Mouse (Mus musculus): Measurements from ENCODE around the gene Uhrf1. TPM values are rescaled to one million over a fixed set of nuclear protein-coding genes. Genes with fewer than 3 reads are reported as not detected.

Gene Uhrf1
- polyA plus RNA-seq, 1 experiment from 2014 or later, result 13.8 TPM

Other genes with a start within 250 kb of the Uhrf1 start
- 65.3 and 79.4 TPM in 2 replicates for gene Ubxn6, start 228.3 kb upstream of the Uhrf1 start, polyA plus RNA-seq (2015; fragmentation: Nextera tagmentation; extraction: Ambion mirVana)
- gene Hdgfl2, start 223.7 kb upstream of the Uhrf1 start, polyA plus RNA-seq (2015; fragmentation: Nextera tagmentation; extraction: Ambion mirVana), result 124 and 134 TPM in 2 replicates
- 0.09 and 0.10 TPM in 2 replicates for gene Plin4, start 193.5 kb upstream of the Uhrf1 start, polyA plus RNA-seq (2015; fragmentation: Nextera tagmentation; extraction: Ambion mirVana)
- gene Plin5, start 185.7 kb upstream of the Uhrf1 start, polyA plus RNA-seq (2015; fragmentation: Nextera tagmentation; extraction: Ambion mirVana), result 2.4 and 2.7 TPM in 2 replicates
- 0.22 and 0.63 TPM in 2 replicates for gene Lrg1, start 181.3 kb upstream of the Uhrf1 start, polyA plus RNA-seq (2015; fragmentation: Nextera tagmentation; extraction: Ambion mirVana)
- 12.3 and 16.2 TPM in 2 replicates for gene Sema6b, start 163.0 kb upstream of the Uhrf1 start, polyA plus RNA-seq (2015; fragmentation: Nextera tagmentation; extraction: Ambion mirVana)
- gene Tnfaip8l1, start 140.8 kb upstream of the Uhrf1 start, polyA plus RNA-seq (2015; fragmentation: Nextera tagmentation; extraction: Ambion mirVana), result 10.5 and 10.6 TPM in 2 replicates
- gene Mydgf, start 119.4 kb upstream of the Uhrf1 start, polyA plus RNA-seq (2015; fragmentation: Nextera tagmentation; extraction: Ambion mirVana), result 80.3 and 82.3 TPM in 2 replicates
- 22.4 and 27.2 TPM in 2 replicates for gene Dpp9, start 84.4 kb upstream of the Uhrf1 start, polyA plus RNA-seq (2015; fragmentation: Nextera tagmentation; extraction: Ambion mirVana)
- 16.2 and 16.9 TPM in 2 replicates for gene Fem1a, start 46.5 kb upstream of the Uhrf1 start, polyA plus RNA-seq (2015; fragmentation: Nextera tagmentation; extraction: Ambion mirVana)
- 1.2 and 2.9 TPM in 2 replicates for gene Ticam1, start 26.5 kb upstream of the Uhrf1 start, polyA plus RNA-seq (2015; fragmentation: Nextera tagmentation; extraction: Ambion mirVana)
- 13.2 and 28.7 TPM in 2 replicates for gene Plin3, start 10.4 kb upstream of the Uhrf1 start, polyA plus RNA-seq (2015; fragmentation: Nextera tagmentation; extraction: Ambion mirVana)
- 0.34 TPM in 1 of 2 replicates, not detected in the other for gene Arrdc5, start 3.0 kb upstream of the Uhrf1 start, polyA plus RNA-seq (2015; fragmentation: Nextera tagmentation; extraction: Ambion mirVana)
- gene Kdm4b, start 22.7 kb downstream of the Uhrf1 start, polyA plus RNA-seq (2015; fragmentation: Nextera tagmentation; extraction: Ambion mirVana), result 59.1 and 65.2 TPM in 2 replicates
- gene Ptprs, start 173.2 kb downstream of the Uhrf1 start, polyA plus RNA-seq (2015; fragmentation: Nextera tagmentation; extraction: Ambion mirVana), result 206 and 247 TPM in 2 replicates
- gene Znrf4, start 209.1 kb downstream of the Uhrf1 start, polyA plus RNA-seq (2015; fragmentation: Nextera tagmentation; extraction: Ambion mirVana), result not detected in 2 replicates

Data from neural tube, embryonic 15.5 days (tissue).